Mouse (Mus musculus): Measurements from ENCODE around the gene Tnr.

- TF ChIP-seq CTCF (IDR thresholded peaks at IDR 0.05; ENCODE audit: control insufficient read depth, insufficient read depth, low read length) (no peak), POLR2A (IDR thresholded peaks at IDR 0.05; ENCODE audit: borderline replicate concordance, control insufficient read depth, low read depth, low read length) (no peak)
These were observed 72.2 kb downstream of the Tnr start for GRCm38 (mm10) chr1:159595729-159596128.
